Mouse (Mus musculus) lung, adult 2 months (tissue): Measurements from ENCODE around the gene Zfp362.

Source experiments
- CTCF ChIP-seq: fragments of 200-500 bp; IDR thresholded peaks from 2 replicates; pipeline ENCODE4 v1.5.1; 2011; ENCODE audit warnings: mild to moderate bottlenecking, low read length, control low read depth; ENCODE audit not compliant: insufficient read depth
- POLR2A ChIP-seq: fragments of 200-500 bp; IDR thresholded peaks from 2 replicates; pipeline ENCODE4 v1.6.1; 2011; ENCODE audit warnings: low read depth, mild to moderate bottlenecking, control low read depth, low read length, borderline replicate concordance; ENCODE audit errors: extremely low read depth

- TF ChIP-seq CTCF (no peak), POLR2A (no peak)
Observed at GRCm38 (mm10) chr4:128733496-128733895, 72.3 kb downstream of the Zfp362 start.
